Comparison of ENCODE assay signal across 8 mouse cellular contexts in genomic region chrX:50602881-50603280, GRCm38 (mm10).
DNase-seq lines count a peak whose midpoint lies in the region; ATAC-seq and TF ChIP-seq lines count a peak whose summit lies in the region.
"Not testable (repeated sequence)": the region's sequence is repeated elsewhere in the genome, so short reads cannot be mapped to it uniquely, and the experiment has no call there.

No protein-coding gene starts in this region.

- not testable (repeated sequence) for H3K27me3 ChIP-seq in embryonic facial prominence, embryonic 10.5 days (replicated peaks; ENCODE audit: low read depth, poor library complexity, severe bottlenecking); hindbrain, embryonic 14.5 days (ENCODE audit: control insufficient read depth, insufficient read depth, low read length); lung, embryonic 16.5 days (ENCODE audit: control insufficient read depth, insufficient read depth, low read depth, low read length); stomach, embryonic 16.5 days (ENCODE audit: control insufficient read depth, insufficient read depth, low read length)

- H3K9me3 ChIP-seq in embryonic facial prominence, embryonic 10.5 days; hindbrain, embryonic 14.5 days (ENCODE audit: control insufficient read depth, low read length); lung, embryonic 16.5 days (ENCODE audit: control insufficient read depth, low read length); stomach, embryonic 16.5 days (replicated peaks; ENCODE audit: control insufficient read depth, low read length): not testable (repeated sequence)

- 65% methylated on average over 3 of the region's 3 CpGs for WGBS in embryonic facial prominence, embryonic 10.5 days
- 71% methylated on average over 3 of the region's 3 CpGs for WGBS in hindbrain, embryonic 14.5 days
- WGBS in lung, embryonic 16.5 days: 57% methylated on average over 3 of the region's 3 CpGs
- 76% methylated on average over 3 of the region's 3 CpGs for WGBS in stomach, embryonic 16.5 days

- not testable (repeated sequence) for H3K4me1 ChIP-seq in embryonic facial prominence, embryonic 10.5 days; hindbrain, embryonic 14.5 days (replicated peaks; ENCODE audit: control insufficient read depth, insufficient read depth, low read length); lung, embryonic 16.5 days (replicated peaks; ENCODE audit: control insufficient read depth, insufficient read depth, low read length); stomach, embryonic 16.5 days (ENCODE audit: control insufficient read depth, insufficient read depth, low read length)

- H3K4me3 ChIP-seq in embryonic facial prominence, embryonic 10.5 days: peak overlapping the region; percentile 30; the same call in 1 of the 2 replicates
- H3K4me3 ChIP-seq in hindbrain, embryonic 14.5 days (replicated peaks; ENCODE audit: low read length): peak overlapping the region; percentile 22
- H3K4me3 ChIP-seq in left cerebral cortex, adult 2 months: peak overlapping the region; percentile 39
- peak overlapping the region; percentile 32; the same call in 1 of the 2 replicates for H3K4me3 ChIP-seq in lung, embryonic 16.5 days (ENCODE audit: low read length)
- peak overlapping the region; percentile 31 for H3K4me3 ChIP-seq in stomach, embryonic 16.5 days (replicated peaks; ENCODE audit: low read length)

- peak; percentile 66 for TF ChIP-seq CTCF in left cerebral cortex, adult 2 months (IDR thresholded peaks at IDR 0.05)

- H3K9ac ChIP-seq in hindbrain, embryonic 14.5 days: peak overlapping the region; percentile 46; the same call in 1 of the 2 replicates
- H3K9ac ChIP-seq in lung, embryonic 16.5 days (ENCODE audit: low read length): peak overlapping the region; percentile 43; the same call in 1 of the 2 replicates
- 0 out of 2 replicates have a peak overlapping the region, but pooled peaks have one; percentile 1 for H3K9ac ChIP-seq in stomach, embryonic 16.5 days (ENCODE audit: low read length)

- peak overlapping the region; percentile 76 for H3K27ac ChIP-seq in embryonic facial prominence, embryonic 10.5 days (replicated peaks)
- peak overlapping the region; percentile 59 for H3K27ac ChIP-seq in hindbrain, embryonic 14.5 days
- peak overlapping the region; percentile 92 for H3K27ac ChIP-seq in left cerebral cortex, adult 2 months
- 0 out of 2 replicates have a peak overlapping the region, but pooled peaks have one; percentile 27 for H3K27ac ChIP-seq in lung, embryonic 16.5 days (ENCODE audit: low read length)
- H3K27ac ChIP-seq in stomach, embryonic 16.5 days (ENCODE audit: low read length): not testable (repeated sequence)

- H3K4me2 ChIP-seq in hindbrain, embryonic 14.5 days (replicated peaks): peak overlapping the region; percentile 36
- peak overlapping the region; percentile 25; the same call in 1 of the 2 replicates for H3K4me2 ChIP-seq in lung, embryonic 16.5 days (ENCODE audit: low read depth, low read length)
- H3K4me2 ChIP-seq in stomach, embryonic 16.5 days (ENCODE audit: low read depth, low read length): peak overlapping the region; percentile 16; the same call in 1 of the 2 replicates

- ATAC-seq in hindbrain, embryonic 14.5 days (ENCODE audit: low FRiP score): not testable (repeated sequence)
- ATAC-seq in lung, embryonic 16.5 days (ENCODE audit: low read depth): peak; percentile 74
- ATAC-seq in stomach, embryonic 16.5 days (ENCODE audit: insufficient read depth, low FRiP score): peak; percentile 68; the same call in 1 of the 2 replicates

- peak; percentile 71 for DNase-seq in MEL-GATA-1-ER (ENCODE audit: extremely low read depth, low read depth)
- peak; percentile 60 for DNase-seq in embryonic facial prominence, embryonic 10.5 days (ENCODE audit: low spot score)
- DNase-seq in gastrocnemius, postnatal 14 days: peak; percentile 88
- DNase-seq in hindbrain, embryonic 14.5 days (ENCODE audit: low spot score): peak; percentile 81
- DNase-seq in left cerebral cortex, adult 2 months (ENCODE audit: extremely low spot score in 1 of 2, low spot score in 2 of 2): peak in 1 of 2 experiments; percentile 91
- peak; percentile 34 for DNase-seq in neural tube, embryonic 10.5 days (ENCODE audit: extremely low spot score, low spot score)

- intact Hi-C loops in gastrocnemius, postnatal 14 days (cut with DNase I; ENCODE audit: low total_unique reads); left cerebral cortex, adult 2 months (cut with DNase I): not testable (repeated sequence)

- H3K36me3 ChIP-seq in embryonic facial prominence, embryonic 10.5 days (replicated peaks): peaks cover 56% of the 10 kb centered on the region
- 0 out of 2 replicates have a peak, but pooled peaks cover 10% of the 10 kb centered on the region for H3K36me3 ChIP-seq in hindbrain, embryonic 14.5 days (replicated peaks; ENCODE audit: control insufficient read depth, insufficient read depth)
- not testable (repeated sequence) for H3K36me3 ChIP-seq in lung, embryonic 16.5 days (ENCODE audit: control insufficient read depth, insufficient read depth, low read length); stomach, embryonic 16.5 days (ENCODE audit: control insufficient read depth, insufficient read depth, low read length)
